Mouse (Mus musculus): Measurements from ENCODE around the gene Ibtk. TPM values are rescaled to one million over a fixed set of nuclear protein-coding genes. Genes with fewer than 3 reads are reported as not detected.

Gene Ibtk
- polyA plus RNA-seq, 1 experiment from 2014 or later = 34.3 TPM

DNA sequence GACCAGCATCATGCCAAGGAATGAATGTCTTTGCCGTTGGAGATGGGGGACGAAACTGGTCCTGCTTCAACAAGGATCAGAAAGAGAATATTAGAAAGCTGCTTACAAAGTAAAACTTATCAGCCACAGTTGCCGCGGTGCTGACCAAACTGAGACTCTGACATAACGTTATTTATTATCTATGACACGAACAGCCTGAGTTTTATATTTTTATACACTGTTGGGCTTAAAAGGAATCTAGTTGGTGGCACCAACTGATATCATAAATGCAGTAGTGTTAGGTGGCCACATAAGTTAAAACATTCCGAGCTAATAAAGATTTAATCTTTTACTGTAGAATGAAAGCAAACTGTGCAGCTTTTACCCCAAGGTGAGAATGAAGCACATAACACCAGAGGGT is 1.7 kb upstream of the Ibtk start:
- 78% methylated on average over 7 of the region's 7 CpGs for WGBS
- ATAC-seq (ENCODE audit: insufficient number of reproducible peaks, low FRiP score) = no peak
- H3K9ac ChIP-seq = no peak overlapping the region
- no peaks in the 10 kb centered on the region for H3K9me3 ChIP-seq (replicated peaks)
- no peaks in the 10 kb centered on the region for H3K36me3 ChIP-seq
- no peak overlapping the region for H3K27ac ChIP-seq (ENCODE audit: poor library complexity, severe bottlenecking)
- peaks cover 20% of the 10 kb centered on the region for H3K4me1 ChIP-seq (replicated peaks)
- no peak overlapping the region for H3K4me3 ChIP-seq
- H3K4me2 ChIP-seq = no peak overlapping the region
- H3K27me3 ChIP-seq (replicated peaks) = no peaks in the 10 kb centered on the region

DNA sequence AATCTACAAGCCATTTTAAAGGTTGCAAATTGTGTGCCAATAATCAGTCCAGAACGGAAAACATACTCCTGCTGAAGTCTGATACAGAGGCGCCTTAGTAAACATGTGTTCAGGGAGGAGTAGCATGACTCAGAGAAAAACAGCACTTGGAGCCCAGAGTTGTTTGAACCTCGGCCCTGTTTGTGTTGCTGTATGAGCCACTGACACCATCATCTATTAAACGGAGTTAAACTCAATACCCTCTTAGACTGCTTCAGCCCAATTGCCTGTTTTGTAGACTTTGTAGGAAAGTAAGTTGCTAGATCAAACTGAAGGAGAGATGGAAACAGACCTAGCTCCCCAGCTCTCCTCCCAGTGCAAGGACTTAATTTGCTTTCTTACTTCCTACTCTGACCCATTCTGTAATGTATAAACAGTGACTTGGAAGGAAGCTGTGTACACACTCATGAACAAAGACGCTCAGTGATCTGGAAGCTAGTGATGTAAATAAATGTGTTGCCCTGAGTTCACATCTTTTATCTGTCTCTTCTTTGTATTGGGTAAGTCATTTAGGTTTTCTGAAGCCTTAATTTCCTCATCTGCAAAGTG is 882 bp upstream of the Ibtk start:
- peak overlapping the region; percentile 77 for H3K4me2 ChIP-seq
- peaks cover 24% of the 10 kb centered on the region for H3K4me1 ChIP-seq (replicated peaks)
- WGBS = 24% methylated on average over 5 of the region's 5 CpGs
- H3K36me3 ChIP-seq = no peaks in the 10 kb centered on the region
- peak; percentile 82 for ATAC-seq (ENCODE audit: insufficient number of reproducible peaks, low FRiP score)
- peak overlapping the region; percentile 99 for H3K27ac ChIP-seq (ENCODE audit: poor library complexity, severe bottlenecking)
- peak overlapping the region; percentile 94 for H3K4me3 ChIP-seq
- no peaks in the 10 kb centered on the region for H3K9me3 ChIP-seq (replicated peaks)
- peak overlapping the region; percentile 98 for H3K9ac ChIP-seq
- no peaks in the 10 kb centered on the region for H3K27me3 ChIP-seq (replicated peaks)

DNA sequence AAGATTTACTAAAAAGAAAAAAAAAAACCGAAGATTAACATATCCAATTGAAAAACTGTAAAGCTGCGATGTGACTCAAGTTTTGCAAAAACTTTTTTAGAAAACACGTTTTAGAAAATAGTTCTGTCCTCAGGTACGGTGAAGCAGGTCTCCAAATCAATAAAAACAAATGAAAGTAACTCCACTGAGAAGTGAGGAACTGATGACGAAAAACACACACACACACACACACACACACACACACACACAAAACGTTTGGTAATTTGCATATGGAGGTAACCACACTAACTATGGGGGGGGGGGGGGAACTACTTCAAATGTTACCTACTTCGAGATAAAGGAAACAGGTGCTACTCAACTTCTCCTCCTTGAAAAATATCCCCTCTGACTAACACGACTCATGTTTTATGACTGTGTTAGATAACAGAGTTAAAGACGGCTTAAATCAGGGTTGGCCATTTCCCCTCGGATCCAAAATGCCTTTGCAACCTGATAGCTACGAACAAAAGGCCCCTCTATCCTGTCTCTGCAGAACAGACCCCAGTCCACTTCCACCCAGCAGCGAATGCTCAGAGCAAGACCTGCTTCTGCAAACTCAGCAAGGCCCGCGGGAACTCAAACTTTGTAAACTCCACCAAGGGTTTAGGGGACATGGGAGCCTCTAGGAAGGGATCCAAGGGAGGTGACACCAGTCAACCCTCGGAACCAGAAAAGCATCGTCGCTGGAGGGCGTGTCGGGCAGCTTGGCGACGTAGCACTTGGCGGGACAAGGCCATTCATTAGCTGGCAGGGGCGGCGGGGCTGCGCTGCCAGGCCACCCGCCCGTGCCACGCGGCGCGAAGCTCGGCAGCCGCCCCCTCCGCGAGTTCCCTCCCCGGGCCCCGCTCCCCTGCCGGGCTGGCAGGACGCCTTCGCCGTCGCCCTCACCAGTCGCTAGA is 661 bp downstream of the Ibtk start:
- Histone ChIP-seq H3K27ac (ENCODE audit: poor library complexity, severe bottlenecking) (peak overlapping the region; percentile 99), H3K4me2 (peak overlapping the region; percentile 77), H3K4me1 (replicated peaks) (peaks cover 25% of the 10 kb centered on the region), H3K9me3 (replicated peaks) (no peaks in the 10 kb centered on the region), H3K27me3 (replicated peaks) (no peaks in the 10 kb centered on the region), H3K9ac (peak overlapping the region; percentile 98), H3K36me3 (peaks cover under 1% of the 10 kb centered on the region), H3K4me3 (peak overlapping the region; percentile 94)
- ATAC-seq (ENCODE audit: insufficient number of reproducible peaks, low FRiP score) = peak; percentile 79
- WGBS = 2% methylated on average over 38 of the region's 43 CpGs

DNA sequence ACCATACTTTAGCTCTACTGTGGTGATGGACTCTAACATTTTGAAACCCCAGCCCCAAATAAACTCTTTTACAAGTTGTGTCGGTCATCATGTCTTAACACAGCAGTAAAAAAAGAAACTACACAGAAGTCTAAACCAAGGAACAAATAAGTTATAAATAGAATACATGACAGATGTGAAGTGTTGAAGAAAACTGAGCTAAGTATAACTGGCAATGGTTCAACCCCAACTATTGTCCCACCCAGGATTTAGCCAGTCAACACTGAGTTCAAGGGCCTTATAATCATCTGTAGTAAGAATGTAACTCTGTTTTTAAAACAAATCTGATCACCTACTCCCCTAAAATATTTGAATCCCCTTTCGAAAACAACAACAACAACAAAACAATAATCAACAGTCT is 3.6 kb downstream of the Ibtk start:
- H3K27me3 ChIP-seq (replicated peaks) = no peaks in the 10 kb centered on the region
- no peak overlapping the region for H3K4me3 ChIP-seq
- 74% methylated on average over 2 of the region's 2 CpGs for WGBS
- ATAC-seq (ENCODE audit: insufficient number of reproducible peaks, low FRiP score) = no peak
- H3K4me2 ChIP-seq = no peak overlapping the region
- peaks cover 22% of the 10 kb centered on the region for H3K36me3 ChIP-seq
- peaks cover 31% of the 10 kb centered on the region for H3K4me1 ChIP-seq (replicated peaks)
- peak overlapping the region; percentile 58; the same call in 1 of the 2 replicates for H3K27ac ChIP-seq (ENCODE audit: poor library complexity, severe bottlenecking)
- no peak overlapping the region for H3K9ac ChIP-seq
- no peaks in the 10 kb centered on the region for H3K9me3 ChIP-seq (replicated peaks)

DNA sequence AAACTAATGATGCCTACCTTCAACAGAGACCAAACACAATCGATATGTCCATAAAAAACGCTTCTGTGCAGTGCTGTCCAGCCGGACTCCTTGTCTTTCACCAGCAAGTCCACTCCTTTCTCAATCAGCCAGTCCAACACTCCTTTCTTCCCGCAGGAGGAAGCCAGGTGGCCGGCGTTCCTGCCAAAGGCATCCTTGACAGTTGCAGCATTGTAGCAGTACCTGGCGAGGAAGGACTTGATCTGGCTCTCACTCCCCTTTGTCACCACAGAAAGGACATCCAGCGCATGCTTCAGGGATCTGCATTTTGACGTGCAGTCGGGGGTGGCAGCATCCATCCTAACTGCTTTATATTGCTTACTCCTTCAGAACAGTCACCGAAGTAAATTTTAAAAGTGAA is 5.8 kb downstream of the Ibtk start:
- ATAC-seq (ENCODE audit: insufficient number of reproducible peaks, low FRiP score) = no peak
- Histone ChIP-seq H3K36me3 (peaks cover 31% of the 10 kb centered on the region), H3K27me3 (replicated peaks) (no peaks in the 10 kb centered on the region), H3K27ac (ENCODE audit: poor library complexity, severe bottlenecking) (no peak overlapping the region), H3K4me1 (replicated peaks) (peaks cover 25% of the 10 kb centered on the region), H3K4me2 (no peak overlapping the region), H3K9ac (no peak overlapping the region), H3K4me3 (no peak overlapping the region), H3K9me3 (replicated peaks) (no peaks in the 10 kb centered on the region)
- whole genome bisulfite sequencing = 84% methylated on average over 11 of the region's 11 CpGs

DNA sequence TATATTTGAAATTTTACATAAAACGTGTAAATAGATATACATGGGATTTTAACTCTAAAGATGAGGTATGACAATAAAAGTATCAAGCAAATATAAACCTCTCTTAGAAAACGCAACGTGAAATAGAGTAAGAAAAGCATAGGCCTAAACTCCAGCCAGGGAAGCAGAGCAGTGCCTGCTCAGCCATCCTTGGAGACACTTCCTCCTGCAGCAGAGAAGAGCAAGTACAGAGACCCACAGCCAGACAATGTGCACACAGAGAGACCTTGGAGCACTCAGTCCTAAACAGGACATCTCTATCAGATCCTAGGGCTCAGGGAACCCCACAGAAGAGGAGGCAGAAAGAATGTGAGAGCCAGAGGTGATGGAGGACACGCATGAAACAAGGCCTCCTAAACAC is 7.0 kb downstream of the Ibtk start:
- H3K4me1 ChIP-seq (replicated peaks) = peaks cover 19% of the 10 kb centered on the region
- no peak overlapping the region for H3K27ac ChIP-seq (ENCODE audit: poor library complexity, severe bottlenecking)
- no peaks in the 10 kb centered on the region for H3K9me3 ChIP-seq (replicated peaks)
- no peak for ATAC-seq (ENCODE audit: insufficient number of reproducible peaks, low FRiP score)
- 82% methylated on average over 4 of the region's 4 CpGs for WGBS
- H3K4me2 ChIP-seq = no peak overlapping the region
- H3K27me3 ChIP-seq (replicated peaks) = no peaks in the 10 kb centered on the region
- no peak overlapping the region for H3K9ac ChIP-seq
- no peak overlapping the region for H3K4me3 ChIP-seq
- H3K36me3 ChIP-seq = peaks cover 38% of the 10 kb centered on the region

DNA sequence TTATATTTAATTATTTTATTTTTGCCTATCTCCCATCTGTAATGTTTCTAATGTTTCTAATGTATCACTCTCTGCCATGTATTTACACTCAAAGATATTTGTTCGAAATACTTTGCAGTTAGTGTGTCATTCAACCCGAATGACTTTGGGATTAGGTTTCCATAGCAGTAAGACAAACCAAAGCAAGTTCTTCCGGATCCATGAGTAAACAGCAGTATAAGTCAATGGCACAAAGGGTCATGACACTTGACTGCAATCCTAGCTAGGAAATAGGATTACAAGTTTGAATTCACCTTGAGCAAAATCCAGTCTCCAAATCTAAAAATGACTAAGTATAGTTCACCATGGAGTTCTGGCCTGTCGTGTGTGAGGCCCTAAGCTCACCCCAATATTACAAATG is 9.9 kb downstream of the Ibtk start:
- Histone ChIP-seq H3K27me3 (replicated peaks) (no peaks in the 10 kb centered on the region), H3K9me3 (replicated peaks) (no peaks in the 10 kb centered on the region), H3K9ac (no peak overlapping the region), H3K4me1 (replicated peaks) (peaks cover 6% of the 10 kb centered on the region), H3K4me2 (no peak overlapping the region), H3K36me3 (peaks cover 62% of the 10 kb centered on the region), H3K27ac (ENCODE audit: poor library complexity, severe bottlenecking) (no peak overlapping the region), H3K4me3 (no peak overlapping the region)
- no peak for ATAC-seq (ENCODE audit: insufficient number of reproducible peaks, low FRiP score)
- 92% methylated on average over 4 of the region's 4 CpGs for WGBS

DNA sequence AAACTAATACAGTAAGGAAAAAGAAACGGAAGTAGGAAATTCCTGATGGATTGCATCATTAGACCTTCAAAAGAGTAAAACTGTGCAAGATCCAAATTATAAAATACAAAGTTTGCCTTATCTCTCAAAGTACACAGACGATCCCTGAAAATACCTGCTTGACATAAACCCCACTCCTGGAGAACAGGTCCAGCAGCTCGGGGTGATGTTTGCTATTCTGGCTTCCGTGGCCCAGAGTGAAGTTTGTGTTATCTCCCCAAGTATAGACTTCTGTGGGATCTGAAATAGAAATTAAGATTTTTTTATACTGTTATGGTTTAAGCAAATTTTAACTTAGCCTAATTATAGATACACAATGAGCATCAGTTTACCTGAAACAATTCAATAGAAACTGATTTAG is 14.3 kb downstream of the Ibtk start:
- Histone ChIP-seq H3K4me1 (replicated peaks) (no peaks in the 10 kb centered on the region), H3K4me3 (no peak overlapping the region), H3K9ac (no peak overlapping the region), H3K9me3 (replicated peaks) (no peaks in the 10 kb centered on the region), H3K27me3 (replicated peaks) (no peaks in the 10 kb centered on the region), H3K4me2 (no peak overlapping the region), H3K27ac (ENCODE audit: poor library complexity, severe bottlenecking) (no peak overlapping the region), H3K36me3 (peaks cover 72% of the 10 kb centered on the region)
- ATAC-seq (ENCODE audit: insufficient number of reproducible peaks, low FRiP score) = no peak
- 83% methylated on average over 4 of the region's 4 CpGs for WGBS

DNA sequence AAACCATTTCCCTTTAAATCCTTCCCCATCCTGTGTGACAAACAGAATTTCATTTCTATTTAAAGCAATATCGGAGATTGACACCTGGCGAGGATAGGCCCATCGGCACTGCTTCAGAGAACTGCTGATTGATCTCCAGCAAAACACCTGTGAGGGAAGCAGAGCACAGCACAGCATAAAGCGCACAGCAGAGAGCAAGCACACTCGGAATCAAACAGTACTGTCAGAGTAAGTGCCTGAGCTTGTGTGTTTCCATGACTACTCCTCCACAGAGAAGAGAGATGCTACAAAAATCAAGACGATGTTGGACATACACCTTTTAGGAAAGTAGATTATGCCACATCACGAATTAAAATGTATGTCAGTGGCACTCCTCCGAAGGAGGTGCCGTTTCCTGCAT is 25.1 kb downstream of the Ibtk start:
- Histone ChIP-seq H3K4me2 (no peak overlapping the region), H3K36me3 (peaks cover 76% of the 10 kb centered on the region), H3K27me3 (replicated peaks) (no peaks in the 10 kb centered on the region), H3K27ac (ENCODE audit: poor library complexity, severe bottlenecking) (no peak overlapping the region), H3K9ac (no peak overlapping the region), H3K9me3 (replicated peaks) (no peaks in the 10 kb centered on the region), H3K4me1 (replicated peaks) (no peaks in the 10 kb centered on the region), H3K4me3 (no peak overlapping the region)
- 95% methylated on average over 9 of the region's 9 CpGs for WGBS
- no peak for ATAC-seq (ENCODE audit: insufficient number of reproducible peaks, low FRiP score)

DNA sequence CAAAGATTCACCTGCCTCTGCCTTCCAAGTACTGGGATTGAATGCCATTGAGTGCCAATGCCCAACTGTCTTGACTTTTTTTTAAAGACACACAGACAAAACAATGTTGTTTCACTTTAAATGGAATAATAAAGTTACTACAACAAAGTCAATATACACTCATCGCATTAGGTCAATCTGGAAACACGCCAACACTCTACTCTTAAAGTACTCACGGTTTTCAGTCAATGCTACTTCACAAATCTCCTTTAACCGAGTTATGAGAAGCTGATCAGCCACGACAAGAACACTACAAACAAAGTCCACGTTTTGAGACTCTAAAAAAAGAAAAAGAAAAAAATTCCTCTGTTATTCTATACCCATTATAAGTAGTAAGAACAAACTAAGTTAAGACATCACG is 31.8 kb downstream of the Ibtk start:
- no peak overlapping the region for H3K27ac ChIP-seq (ENCODE audit: poor library complexity, severe bottlenecking)
- peaks cover 71% of the 10 kb centered on the region for H3K36me3 ChIP-seq
- no peak overlapping the region for H3K4me2 ChIP-seq
- H3K4me1 ChIP-seq (replicated peaks) = no peaks in the 10 kb centered on the region
- no peak overlapping the region for H3K9ac ChIP-seq
- H3K4me3 ChIP-seq = no peak overlapping the region
- no peaks in the 10 kb centered on the region for H3K27me3 ChIP-seq (replicated peaks)
- H3K9me3 ChIP-seq (replicated peaks) = no peaks in the 10 kb centered on the region
- 92% methylated on average over 7 of the region's 7 CpGs for WGBS
- ATAC-seq (ENCODE audit: insufficient number of reproducible peaks, low FRiP score) = no peak

DNA sequence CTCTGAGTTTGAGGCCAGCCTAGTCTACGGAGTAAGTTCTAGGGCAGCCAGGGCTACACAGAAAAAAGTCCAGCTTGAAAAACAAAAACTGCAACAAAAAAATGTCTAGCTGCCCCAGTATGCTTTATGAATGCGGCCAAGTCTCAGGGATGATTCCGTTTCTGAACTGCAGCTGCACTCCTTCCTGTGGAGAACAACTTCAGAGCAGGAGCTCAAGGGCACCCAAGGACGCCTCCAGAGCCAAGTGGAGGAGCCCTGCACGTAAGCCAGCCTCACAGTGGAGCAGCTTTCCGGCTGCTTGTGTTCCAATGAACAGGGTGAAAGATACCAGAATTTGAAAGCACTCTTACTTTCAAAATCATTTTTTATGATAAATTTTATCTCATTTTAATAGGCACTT is 41.8 kb downstream of the Ibtk start:
- H3K36me3 ChIP-seq = peaks cover 79% of the 10 kb centered on the region

More for the DNA sequence above, 41.8 kb downstream of the Ibtk start:
- H3K9ac ChIP-seq = no peak overlapping the region
- H3K4me2 ChIP-seq = no peak overlapping the region
- peak overlapping the region; percentile 44; the same call in 1 of the 2 replicates for H3K27ac ChIP-seq (ENCODE audit: poor library complexity, severe bottlenecking)
- H3K4me3 ChIP-seq = no peak overlapping the region
- ATAC-seq (ENCODE audit: insufficient number of reproducible peaks, low FRiP score) = no peak
- WGBS = 62% methylated on average over 6 of the region's 6 CpGs
- H3K9me3 ChIP-seq (replicated peaks) = no peaks in the 10 kb centered on the region
- no peaks in the 10 kb centered on the region for H3K27me3 ChIP-seq (replicated peaks)
- H3K4me1 ChIP-seq (replicated peaks) = no peaks in the 10 kb centered on the region
